Mouse (Mus musculus) heart, postnatal 0 days (tissue): ENCODE data around the gene Scn8a.

Experiments used
- CTCF ChIP-seq: IDR thresholded peaks from 2 replicates; pipeline ENCODE4 v1.5.1; 2016; ENCODE audit warnings: antibody characterized with exemption, control low read depth, low read depth
- EP300 ChIP-seq: IDR thresholded peaks from 2 replicates; pipeline ENCODE4 v1.6.1; 2016; ENCODE audit warnings: antibody characterized with exemption, low read depth

DNA sequence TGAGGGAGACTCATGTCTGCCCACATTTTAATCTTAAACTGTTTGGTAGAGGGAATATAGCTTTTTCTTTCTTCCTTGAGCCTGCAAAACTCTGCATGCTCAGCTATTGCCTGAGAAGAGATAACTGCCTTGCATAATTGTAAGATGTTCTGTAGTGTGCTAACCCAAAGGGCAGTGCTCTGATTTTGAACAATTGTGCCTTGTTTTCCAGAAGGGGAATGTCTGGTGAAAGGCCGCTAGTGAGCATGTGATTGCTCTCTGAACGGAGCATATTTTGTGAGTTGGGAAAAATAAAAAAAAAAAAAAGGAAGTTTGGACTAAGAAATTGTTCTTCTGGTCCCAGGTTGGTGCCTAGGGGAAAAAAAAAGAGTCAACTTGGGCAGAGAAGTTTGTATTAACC, 159.3 kb downstream of the Scn8a start:
- no peak for TF ChIP-seq CTCF
- TF ChIP-seq EP300: no peak
